Mouse (Mus musculus) E14TG2a.4 (cell line): ENCODE measurements around the gene Ccdc88c.

Experiments used
- CTCF ChIP-seq: conservative IDR thresholded peaks from 2 replicates; pipeline ENCODE4 v1.5.1; 2014; ENCODE audit warnings: low read length
- NANOG ChIP-seq: IDR thresholded peaks from 2 replicates; pipeline ENCODE4 v1.6.1; 2014; ENCODE audit warnings: borderline replicate concordance, low read length, mixed read lengths

DNA sequence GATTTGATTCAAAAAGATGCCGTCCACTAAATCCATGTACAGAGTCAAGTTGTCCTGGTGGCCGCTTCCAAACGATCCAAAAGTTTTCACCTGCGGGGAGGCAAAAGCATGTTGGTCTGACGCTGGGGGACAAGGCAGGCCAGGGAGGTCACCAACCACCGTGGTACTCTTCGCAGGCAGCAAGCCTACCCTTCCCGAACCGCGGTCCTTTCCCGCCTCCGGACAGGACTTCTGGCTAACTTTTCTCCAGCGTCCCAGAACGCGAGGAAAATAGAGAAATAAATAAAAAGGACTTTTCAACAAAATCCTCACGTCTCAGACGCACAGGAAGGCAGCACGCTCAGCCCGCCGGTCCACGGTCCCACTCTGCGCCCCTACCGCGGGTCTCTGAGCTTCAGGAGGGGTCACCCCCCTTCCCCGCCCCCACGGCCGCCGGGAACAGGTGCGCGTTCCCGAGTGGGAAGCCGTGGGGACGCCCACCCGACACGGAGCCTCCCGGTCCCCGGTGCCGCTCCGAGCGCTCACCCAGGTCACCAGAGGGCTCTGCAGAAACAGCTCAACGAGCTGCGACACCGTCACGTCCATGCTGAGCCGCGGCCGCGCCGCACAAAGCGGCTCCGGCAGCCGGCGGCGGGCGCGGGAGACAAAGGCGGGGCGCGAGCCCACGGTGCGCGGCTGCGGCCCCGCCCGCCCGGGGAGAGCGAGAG lies 456 bp downstream of the Ccdc88c start:
- TF ChIP-seq CTCF (no peak), NANOG (no peak)
